Mouse (Mus musculus) neutrophil, adult 65 days (primary cell): ENCODE data around the gene Ubxn6. TPM values are rescaled to one million over a fixed set of nuclear protein-coding genes. Genes with fewer than 3 reads are reported as not detected.

Experiments
- total RNA-seq: library from RNA; stranded (reverse); gene quantifications from 2 replicates; pipeline ENCODE4 v1.2.4, GENCODE M21; 2023

Ubxn6 gene
- 34.6 and 43.8 TPM in 2 replicates for total RNA-seq

GRCm38 (mm10) chr17:56074827-56075208 is at the start of gene Ubxn6:
Gene Ubxn6, minus strand, starts transcription at chr17:56075028.

GRCm38 (mm10) chr17:56121826-56122225 is 47.0 kb upstream of the Ubxn6 start, which contains the start of gene Lrg1:
Gene Lrg1, minus strand, starts transcription at chr17:56122001.

GRCm38 (mm10) chr17:56117251-56117710 is 42.5 kb upstream of the Ubxn6 start, which contains the start of gene Plin5:
Gene Plin5, minus strand, starts transcription at chr17:56117596.

GRCm38 (mm10) chr17:56109219-56110051 is 34.6 kb upstream of the Ubxn6 start, which contains the start of gene Plin4:
Gene Plin4, minus strand, starts transcription at chr17:56109803.

GRCm38 (mm10) chr17:56078880-56079795 is 4.3 kb upstream of the Ubxn6 start, which contains the start of gene Hdgfl2:
Gene Hdgfl2, plus strand, starts transcription at chr17:56079634.

GRCm38 (mm10) chr17:56040030-56040856 is 34.6 kb downstream of the Ubxn6 start, which contains the start of gene Chaf1a:
Gene Chaf1a, plus strand, starts transcription at chr17:56040439.

GRCm38 (mm10) chr17:56036176-56036900 is 38.5 kb downstream of the Ubxn6 start, which contains the start of gene Sh3gl1:
Gene Sh3gl1, minus strand, starts transcription at chr17:56036635.

Other genes starting within 250 kb of the Ubxn6 start
- 3.7 and 5.1 TPM in 2 replicates for gene Zfp119a, start 196.1 kb downstream of the Ubxn6 start, total RNA-seq
- 6.5 and 7.2 TPM in 2 replicates for gene Zfp959, start 182.9 kb downstream of the Ubxn6 start, total RNA-seq
- 5.1 and 5.3 TPM in 2 replicates for gene Zfp119b, start 125.5 kb downstream of the Ubxn6 start, total RNA-seq
- gene Ebi3, start 122.4 kb downstream of the Ubxn6 start, total RNA-seq = 161 and 166 TPM in 2 replicates
- gene Yju2, start 115.9 kb downstream of the Ubxn6 start, total RNA-seq = 26.9 and 29.0 TPM in 2 replicates
- gene Shd, start 104.6 kb downstream of the Ubxn6 start, total RNA-seq = 1.9 and 3.7 TPM in 2 replicates
- gene Fsd1, start 88.5 kb downstream of the Ubxn6 start, total RNA-seq = not detected in 2 replicates
- 1.1 and 2.1 TPM in 2 replicates for gene Stap2, start 69.4 kb downstream of the Ubxn6 start, total RNA-seq
- 29.5 and 35.2 TPM in 2 replicates for gene Mpnd, start 69.3 kb downstream of the Ubxn6 start, total RNA-seq
- 56.4 and 58.3 TPM in 2 replicates for gene Sh3gl1, start 38.4 kb downstream of the Ubxn6 start, total RNA-seq
- gene Chaf1a, start 34.6 kb downstream of the Ubxn6 start, total RNA-seq = 15.4 and 20.6 TPM in 2 replicates
- 39.1 and 57.9 TPM in 2 replicates for gene Hdgfl2, start 4.6 kb upstream of the Ubxn6 start, total RNA-seq
- 0.27 and 0.44 TPM in 2 replicates for gene Plin4, start 34.8 kb upstream of the Ubxn6 start, total RNA-seq
- 0.60 and 0.84 TPM in 2 replicates for gene Plin5, start 42.6 kb upstream of the Ubxn6 start, total RNA-seq
- gene Lrg1, start 47.0 kb upstream of the Ubxn6 start, total RNA-seq = 220 and 249 TPM in 2 replicates
- gene Sema6b, start 65.3 kb upstream of the Ubxn6 start, total RNA-seq = 4.8 and 5.1 TPM in 2 replicates
- 0.76 and 1.0 TPM in 2 replicates for gene Tnfaip8l1, start 87.4 kb upstream of the Ubxn6 start, total RNA-seq
- 27.1 and 28.7 TPM in 2 replicates for gene Mydgf, start 108.9 kb upstream of the Ubxn6 start, total RNA-seq
- gene Dpp9, start 143.9 kb upstream of the Ubxn6 start, total RNA-seq = 27.9 and 33.7 TPM in 2 replicates
- 9.7 and 13.8 TPM in 2 replicates for gene Fem1a, start 181.8 kb upstream of the Ubxn6 start, total RNA-seq
- gene Ticam1, start 201.8 kb upstream of the Ubxn6 start, total RNA-seq = 11.1 and 13.8 TPM in 2 replicates
- 38.7 and 42.7 TPM in 2 replicates for gene Plin3, start 217.8 kb upstream of the Ubxn6 start, total RNA-seq
- not detected in 2 replicates for gene Arrdc5, start 225.3 kb upstream of the Ubxn6 start, total RNA-seq
- gene Uhrf1, start 228.3 kb upstream of the Ubxn6 start, total RNA-seq = 92.2 and 99.1 TPM in 2 replicates